Mouse (Mus musculus) brown adipose tissue, adult 24 weeks (tissue): Measurements from ENCODE around the gene Daw1. TPM values are rescaled to one million over a fixed set of nuclear protein-coding genes. Genes with fewer than 3 reads are reported as not detected.

ENCODE experiments used
- polyA plus RNA-seq: library from polyadenylated mRNA; stranded (reverse); fragments of >200 nt; gene quantifications from 2 replicates; pipeline ENCODE4 v1.2.4, GENCODE M21; 2012; ENCODE audit not compliant: missing spikeins, insufficient read depth, insufficient read length

Daw1 gene
- polyA plus RNA-seq, 1 experiment = not detected

Other genes with a start within 250 kb of the Daw1 start
- gene A030005L19Rik, start 246.4 kb upstream of the Daw1 start, polyA plus RNA-seq = not detected in 2 replicates
- gene A030014E15Rik, start 234.8 kb upstream of the Daw1 start, polyA plus RNA-seq = not detected in 2 replicates
- gene Gm6217, start 228.4 kb upstream of the Daw1 start, polyA plus RNA-seq = not detected in 2 replicates
- not detected in 2 replicates for gene A030003K21Rik, start 216.4 kb upstream of the Daw1 start, polyA plus RNA-seq
- gene Gm7544, start 203.7 kb upstream of the Daw1 start, polyA plus RNA-seq = not detected in 2 replicates
- gene Gm47955, start 199.5 kb upstream of the Daw1 start, polyA plus RNA-seq = not detected in 2 replicates
- not detected in 2 replicates for gene Gm47959, start 159.2 kb upstream of the Daw1 start, polyA plus RNA-seq
- not detected in 2 replicates for gene Slc19a3, start 121.3 kb upstream of the Daw1 start, polyA plus RNA-seq
- gene Krtap28-10, start 117.3 kb upstream of the Daw1 start, polyA plus RNA-seq = not detected in 2 replicates
- not detected in 2 replicates for gene Gm47969, start 114.8 kb upstream of the Daw1 start, polyA plus RNA-seq
- gene A030005K14Rik, start 100.4 kb upstream of the Daw1 start, polyA plus RNA-seq = not detected in 2 replicates
- not detected in 2 replicates for gene Krtap28-13, start 98.8 kb upstream of the Daw1 start, polyA plus RNA-seq
- gene Ccl20, start 43.0 kb upstream of the Daw1 start, polyA plus RNA-seq = not detected in 2 replicates
- not detected in 2 replicates for gene Sphkap, start 248.4 kb downstream of the Daw1 start, polyA plus RNA-seq